Comparison of ENCODE assay signal across 8 mouse cellular contexts in the genomic region with DNA sequence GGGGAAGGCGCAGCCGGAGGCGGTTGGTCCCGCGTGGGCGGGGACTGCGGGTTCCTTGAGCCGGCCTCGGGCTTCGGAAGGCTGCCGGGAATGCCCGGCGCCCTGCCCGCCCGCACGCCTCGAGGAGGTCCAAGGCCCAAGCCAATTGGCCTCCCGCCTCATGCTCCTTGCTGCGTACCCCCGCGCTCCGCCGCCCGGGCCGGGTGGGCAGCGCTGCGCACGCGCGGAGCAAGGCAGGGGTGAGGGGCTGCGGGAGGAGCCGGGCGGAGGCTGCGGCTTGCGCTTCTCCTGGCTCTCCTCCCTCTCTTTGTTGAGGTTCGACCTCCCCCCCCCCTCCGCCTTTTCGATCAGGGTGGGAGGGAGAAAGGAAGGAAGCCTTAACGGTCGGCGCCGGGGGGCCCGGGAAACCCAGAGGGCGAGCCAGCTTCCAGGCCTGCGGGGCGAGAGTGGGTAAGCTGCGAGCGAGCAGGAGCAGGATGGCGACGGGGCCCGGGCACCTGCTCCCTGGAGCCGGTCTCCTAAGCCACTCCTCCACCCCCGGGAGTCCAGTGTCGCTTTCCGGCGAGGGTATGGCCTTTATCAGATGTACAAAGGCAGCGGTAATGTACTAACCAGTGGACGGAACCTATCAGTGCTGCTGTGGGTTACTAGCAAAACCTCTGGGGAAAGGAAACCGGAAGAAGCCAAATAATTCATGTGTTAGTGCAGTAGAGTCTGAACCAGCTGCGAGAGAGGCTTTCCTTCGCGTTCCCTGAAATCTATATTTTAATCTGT. TPM values are rescaled to one million over a fixed set of nuclear protein-coding genes. Genes with fewer than 3 reads are reported as not detected.
DNase-seq lines count a peak whose midpoint lies in the region; ATAC-seq and TF ChIP-seq lines count a peak whose summit lies in the region.

No protein-coding gene starts in this region.

- peak overlapping the region; percentile 78 for H3K4me2 ChIP-seq in hindbrain, postnatal 0 days (ENCODE audit: low read depth, low read length)

- no peaks in the 10 kb centered on the region for H3K27me3 ChIP-seq in hindbrain, postnatal 0 days (ENCODE audit: insufficient read depth, low read length)
- H3K27me3 ChIP-seq in midbrain, embryonic 10.5 days (ENCODE audit: low read depth, poor library complexity, severe bottlenecking), result no peaks in the 10 kb centered on the region

- H3K9me3 ChIP-seq in hindbrain, postnatal 0 days (ENCODE audit: low read length), result no peaks in the 10 kb centered on the region
- no peaks in the 10 kb centered on the region for H3K9me3 ChIP-seq in midbrain, embryonic 10.5 days (replicated peaks)

- H3K9ac ChIP-seq in hindbrain, postnatal 0 days (replicated peaks; ENCODE audit: low read length), result peak overlapping the region; percentile 99

- H3K4me3 ChIP-seq in hindbrain, postnatal 0 days (ENCODE audit: low read length), result peak overlapping the region; percentile 89
- H3K4me3 ChIP-seq in midbrain, embryonic 10.5 days, result peak overlapping the region; percentile 91

- peaks cover 14% of the 10 kb centered on the region; the same call in 1 of the 2 replicates for H3K36me3 ChIP-seq in hindbrain, postnatal 0 days (ENCODE audit: insufficient read depth, low read length)
- peaks cover 39% of the 10 kb centered on the region for H3K36me3 ChIP-seq in midbrain, embryonic 10.5 days

- ATAC-seq in hindbrain, postnatal 0 days, result peak; percentile 89

- DNase-seq in MN1 (ENCODE audit: low spot score), result peak; percentile 78
- DNase-seq in cerebellum, postnatal 10 days, result peak; percentile 93 to 95
- DNase-seq in gastrocnemius, adult 8-10 months (ENCODE audit: low spot score in 2 of 2), result peak; percentile 27 to 38
- peak; percentile 92 for DNase-seq in hindbrain, postnatal 0 days (ENCODE audit: low spot score)
- peak; percentile 89 for DNase-seq in left cerebral cortex, postnatal 4 days
- peak; percentile 85 for DNase-seq in midbrain, embryonic 10.5 days (ENCODE audit: low spot score)
- DNase-seq in skeletal muscle tissue, adult 2 months (ENCODE audit: low read depth, low spot score), result peak; percentile 55
- no peak for DNase-seq in Muller cell, postnatal 12 days (ENCODE audit: inconsistent ontology term)

- H3K27ac ChIP-seq in hindbrain, postnatal 0 days, result peak overlapping the region; percentile 100
- peak overlapping the region; percentile 99 for H3K27ac ChIP-seq in midbrain, embryonic 10.5 days (replicated peaks)

- TF ChIP-seq CTCF in hindbrain, postnatal 0 days (IDR thresholded peaks at IDR 0.05; ENCODE audit: low read depth), result no peak

- H3K4me1 ChIP-seq in hindbrain, postnatal 0 days (ENCODE audit: insufficient read depth, low read length), result peaks cover 12% of the 10 kb centered on the region
- H3K4me1 ChIP-seq in midbrain, embryonic 10.5 days, result peaks cover 42% of the 10 kb centered on the region

- under 1% methylated on average over 59 of the region's 62 CpGs for WGBS in hindbrain, postnatal 0 days
- under 1% methylated on average over 59 of the region's 62 CpGs for WGBS in midbrain, embryonic 10.5 days

- intact Hi-C loops in left cerebral cortex, postnatal 4 days (cut with DNase I), result no loop called here

RNA-seq across cellular contexts. Expression of gene Dnaja1, which starts 0.9 kb away (rescaled TPM):
- total RNA-seq in gastrocnemius, adult 8-10 months (2022), result 10 to 100 TPM; 24.8 to 44.0 (median 28.5) TPM
- 64.4 and 65.3 TPM in 2 replicates for total RNA-seq in hindbrain, postnatal 0 days (2014; rRNA removed)
- 634 and 637 TPM in 2 replicates for polyA plus RNA-seq in hindbrain, postnatal 0 days (2015; fragmentation: Nextera tagmentation; extraction: Ambion mirVana)
- 100 to 1,000 TPM; 362 to 369 TPM for total RNA-seq in left cerebral cortex, postnatal 4 days (2021)
- polyA plus RNA-seq in midbrain, embryonic 10.5 days (2016; fragmentation: Nextera tagmentation; extraction: Ambion mirVana), result 617 and 620 TPM in 2 replicates

RNA-seq across cellular contexts. Expression of gene Aptx, which starts 19.9 kb away (rescaled TPM):
- total RNA-seq in gastrocnemius, adult 8-10 months (2022), result 10 to 100 TPM; 13.3 to 18.5 (median 16.2) TPM
- 12.9 and 13.2 TPM in 2 replicates for total RNA-seq in hindbrain, postnatal 0 days (2014; rRNA removed)
- polyA plus RNA-seq in hindbrain, postnatal 0 days (2015; fragmentation: Nextera tagmentation; extraction: Ambion mirVana), result 36.0 and 38.3 TPM in 2 replicates
- total RNA-seq in left cerebral cortex, postnatal 4 days (2021), result 10 to 100 TPM; 34.9 to 36.8 TPM
- polyA plus RNA-seq in midbrain, embryonic 10.5 days (2016; fragmentation: Nextera tagmentation; extraction: Ambion mirVana), result 37.8 and 49.9 TPM in 2 replicates

RNA-seq across cellular contexts. Expression of gene Smu1, which starts 34.8 kb away (rescaled TPM):
- 10 to 100 TPM; 28.7 to 33.9 (median 32.7) TPM for total RNA-seq in gastrocnemius, adult 8-10 months (2022)
- 56.2 and 75.1 TPM in 2 replicates for total RNA-seq in hindbrain, postnatal 0 days (2014; rRNA removed)
- polyA plus RNA-seq in hindbrain, postnatal 0 days (2015; fragmentation: Nextera tagmentation; extraction: Ambion mirVana), result 104 and 111 TPM in 2 replicates
- 10 to 100 TPM; 52.9 to 54.9 TPM for total RNA-seq in left cerebral cortex, postnatal 4 days (2021)
- polyA plus RNA-seq in midbrain, embryonic 10.5 days (2016; fragmentation: Nextera tagmentation; extraction: Ambion mirVana), result 197 and 199 TPM in 2 replicates
